Mouse (Mus musculus): ENCODE measurements at regions not wholly inside any gene's neighbourhood (a gene's known extent, or its start where the extent isn't known, plus 50 kb on each side); places are given as distances from the start of the nearest gene placed in this dataset.

GRCm38 (mm10) chr13:112228846-112229245 lies 59.4 kb upstream of the Ankrd55 start:
- no peak for TF ChIP-seq CTCF (IDR thresholded peaks at IDR 0.05; ENCODE audit: control insufficient read depth, insufficient read depth, low read length)
- TF ChIP-seq POLR2A (IDR thresholded peaks at IDR 0.05; ENCODE audit: borderline replicate concordance, control insufficient read depth, low read depth, low read length), result no peak
